Mouse (Mus musculus): ENCODE measurements around the gene Gpr34.

The Gpr34 gene

DNA sequence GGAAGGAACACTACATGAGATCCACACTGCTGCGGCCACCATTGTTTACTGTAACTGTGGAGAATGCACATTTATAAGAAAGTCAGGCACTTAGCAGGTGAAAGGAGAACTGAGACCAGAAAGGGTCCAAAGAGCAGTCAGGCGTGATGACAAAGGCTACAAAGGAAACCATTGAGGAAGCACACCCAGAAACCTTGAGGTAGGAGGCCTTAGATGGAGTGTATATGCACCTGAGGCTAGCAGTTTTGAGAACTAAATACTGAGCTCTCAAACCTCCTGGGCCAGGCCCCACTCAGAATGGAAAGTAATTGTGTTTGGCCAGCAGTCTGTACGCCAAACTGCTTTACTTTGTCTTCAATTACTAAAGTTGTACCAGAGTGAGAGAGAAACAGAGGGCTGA is 38.5 kb downstream of the Gpr34 start:
- DNase-seq (ENCODE audit: low spot score in 2 of 2) = no peak

GRCm38 (mm10) chrX:13673001-13673400 is 41.1 kb downstream of the Gpr34 start:
- DNase-seq (ENCODE audit: low spot score in 2 of 2) = no peak

GRCm38 (mm10) chrX:13681748-13682147 is 49.9 kb downstream of the Gpr34 start:
- no peak for DNase-seq (ENCODE audit: low spot score in 2 of 2)

- DNase-seq (ENCODE audit: low spot score in 2 of 2) = no peak
Observed at GRCm38 (mm10) chrX:13686589-13686988, 54.7 kb downstream of the Gpr34 start.

DNA sequence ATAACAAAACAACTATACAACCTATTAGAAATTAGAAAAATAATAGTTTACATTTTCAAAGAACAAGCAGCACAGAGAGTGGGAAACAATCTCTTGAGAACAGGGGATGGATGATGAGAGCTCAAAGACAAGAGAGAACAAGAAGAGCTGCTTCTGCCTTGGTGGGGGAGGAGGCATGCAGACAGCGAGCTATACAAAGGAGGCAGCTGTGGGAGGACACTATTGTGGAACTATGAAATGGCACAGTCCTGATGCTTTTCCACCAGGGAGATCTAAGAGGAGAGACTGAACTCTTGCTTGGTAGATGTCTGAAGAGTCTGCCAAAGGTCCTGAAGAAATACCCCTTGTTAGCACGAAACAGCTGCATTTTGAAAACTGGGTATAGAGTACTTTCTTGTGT is 56.5 kb downstream of the Gpr34 start:
- DNase-seq (ENCODE audit: low spot score in 2 of 2) = no peak

Data from urinary bladder, postnatal 36 days (tissue).